Mouse (Mus musculus) neural tube, postnatal 0 days (tissue): ENCODE results near the gene Hbb-bh1. TPM values are rescaled to one million over a fixed set of nuclear protein-coding genes. Genes with fewer than 3 reads are reported as not detected.

ENCODE experiments used
- polyA plus RNA-seq: library from polyadenylated mRNA; unstranded; fragments of >200 nt; fragmentation: Nextera tagmentation; extraction: Ambion mirVana; gene quantifications from 2 replicates; pipeline ENCODE4 v1.2.1, GENCODE M21; 2015

Gene Hbb-bh1
- polyA plus RNA-seq: not detected in 2 replicates

DNA sequence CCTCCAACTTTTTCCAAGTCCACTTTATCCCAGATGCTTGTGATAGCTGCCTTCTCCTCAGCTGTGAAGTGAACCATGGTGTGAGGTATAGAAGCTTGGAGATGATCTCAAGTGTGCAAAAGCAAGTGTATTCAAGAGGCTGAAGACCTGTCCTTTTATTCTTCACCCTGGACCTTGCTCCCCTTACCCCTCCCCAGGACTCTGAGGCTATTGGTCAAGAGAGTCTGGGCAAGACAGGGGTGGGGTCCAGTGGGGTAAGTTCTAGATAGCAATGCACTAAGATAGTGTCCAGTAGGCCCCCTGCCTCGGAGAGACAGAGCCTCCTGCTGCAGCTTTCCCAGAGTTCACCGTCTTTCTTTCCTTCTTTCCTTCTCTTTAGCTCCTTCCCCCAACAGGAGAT lies at the start of gene Hbb-bh1:
TSS of gene Hbb-bh1 (minus strand) at position 131 of the 400 bp plus-strand sequence.

DNA sequence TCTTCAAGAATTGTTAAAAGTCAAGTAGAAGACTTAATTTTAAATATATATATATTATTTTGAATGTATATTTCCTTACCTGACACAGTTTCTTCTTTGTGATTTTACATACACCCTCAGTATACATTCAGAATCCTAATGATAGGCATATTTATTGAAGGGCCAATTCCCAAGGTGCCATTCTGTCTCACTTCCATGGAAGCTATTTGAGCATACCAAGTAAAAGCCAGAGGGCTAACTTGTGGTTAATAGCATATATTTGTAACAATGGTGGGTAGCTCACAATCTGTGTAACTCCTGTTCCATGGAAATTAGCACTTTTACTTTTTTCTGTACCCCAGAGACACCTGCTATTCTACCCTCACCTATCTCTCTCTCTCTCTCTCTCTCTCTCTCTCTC lies 43.2 kb upstream of the Hbb-bh1 start, which contains the start of gene Olfr66:
TSS of gene Olfr66 (minus strand) at position 101 of the 400 bp plus-strand sequence.

DNA sequence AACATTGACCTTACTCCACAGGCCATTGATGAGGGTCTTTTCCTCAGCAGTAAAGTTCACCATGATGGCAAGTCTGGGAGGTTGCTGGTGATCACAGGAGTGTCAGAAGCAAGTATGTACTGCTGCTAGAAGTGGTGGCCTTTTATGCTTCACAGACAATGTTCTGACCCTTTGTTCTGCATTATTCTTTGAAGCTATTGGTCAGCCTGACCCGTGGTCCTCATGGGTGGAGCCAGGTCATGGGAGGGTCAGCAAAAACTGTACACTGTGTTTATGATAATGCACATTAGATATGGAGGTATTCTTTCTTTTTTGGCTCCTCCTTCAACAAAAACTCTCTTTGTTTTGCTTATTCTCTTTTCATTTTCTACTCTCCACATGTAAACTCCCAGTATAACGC lies 10.1 kb upstream of the Hbb-bh1 start, which contains the start of gene Hbb-y:
TSS of gene Hbb-y (minus strand) at position 127 of the 400 bp plus-strand sequence.

DNA sequence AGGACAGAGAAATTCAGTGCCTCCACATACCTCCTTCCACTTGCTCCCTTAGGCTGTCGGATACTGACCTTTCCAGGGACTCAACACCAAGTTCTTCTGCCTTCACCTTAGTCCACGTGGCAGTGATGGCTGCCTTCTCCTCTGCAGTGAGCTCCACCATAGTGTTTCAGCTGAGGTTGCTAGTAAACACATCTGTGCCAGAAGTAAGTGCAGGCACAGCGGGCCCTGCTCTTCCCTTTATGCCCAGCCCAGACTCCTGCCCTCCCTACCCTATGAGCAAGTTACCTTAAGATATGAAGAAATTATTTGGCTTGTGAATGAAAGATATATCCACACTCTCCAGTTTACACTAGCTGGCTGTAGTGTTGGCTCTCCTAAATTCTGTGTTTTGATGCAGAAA lies 2.7 kb downstream of the Hbb-bh1 start, which contains the start of gene Hbb-bh2:
TSS of gene Hbb-bh2 (minus strand) at position 253 of the 400 bp plus-strand sequence.

DNA sequence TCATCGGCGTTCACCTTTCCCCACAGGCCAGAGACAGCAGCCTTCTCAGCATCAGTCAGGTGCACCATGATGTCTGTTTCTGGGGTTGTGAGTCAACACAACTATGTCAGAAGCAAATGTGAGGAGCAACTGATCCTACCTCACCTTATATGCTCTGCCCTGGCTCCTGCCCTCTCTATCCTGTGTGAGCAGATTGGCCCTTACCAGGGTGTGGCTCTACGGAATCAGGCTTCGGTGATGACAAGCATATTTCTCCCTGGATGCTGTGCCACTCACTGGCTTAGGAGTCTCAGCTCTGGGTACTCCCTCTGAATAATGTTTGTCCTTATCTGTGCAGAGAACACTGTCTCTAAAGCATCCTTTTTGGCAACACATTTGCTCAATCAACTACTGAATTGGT lies 15.2 kb downstream of the Hbb-bh1 start, which contains the start of gene Hbb-bs:
TSS of gene Hbb-bs (minus strand) at position 289 of the 400 bp plus-strand sequence.

DNA sequence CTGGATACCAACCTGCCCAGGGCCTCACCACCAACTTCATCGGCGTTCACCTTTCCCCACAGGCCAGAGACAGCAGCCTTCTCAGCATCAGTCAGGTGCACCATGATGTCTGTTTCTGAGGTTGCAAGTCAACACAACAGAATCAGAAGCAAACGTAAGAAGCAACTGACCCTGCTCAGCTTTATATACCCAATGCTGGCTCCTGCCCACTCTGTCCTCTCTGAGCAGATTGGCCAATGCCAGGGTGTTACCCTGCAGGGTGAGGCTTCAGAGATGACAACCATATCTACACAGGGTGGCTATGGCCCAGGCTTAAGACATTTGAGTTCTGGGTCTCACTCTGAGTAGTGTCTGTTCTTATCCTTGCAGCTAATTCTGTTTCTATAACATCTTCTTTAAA lies 29.2 kb downstream of the Hbb-bh1 start, which contains the start of gene Hbb-bt:
TSS of gene Hbb-bt (minus strand) at position 231 of the 400 bp plus-strand sequence.

DNA sequence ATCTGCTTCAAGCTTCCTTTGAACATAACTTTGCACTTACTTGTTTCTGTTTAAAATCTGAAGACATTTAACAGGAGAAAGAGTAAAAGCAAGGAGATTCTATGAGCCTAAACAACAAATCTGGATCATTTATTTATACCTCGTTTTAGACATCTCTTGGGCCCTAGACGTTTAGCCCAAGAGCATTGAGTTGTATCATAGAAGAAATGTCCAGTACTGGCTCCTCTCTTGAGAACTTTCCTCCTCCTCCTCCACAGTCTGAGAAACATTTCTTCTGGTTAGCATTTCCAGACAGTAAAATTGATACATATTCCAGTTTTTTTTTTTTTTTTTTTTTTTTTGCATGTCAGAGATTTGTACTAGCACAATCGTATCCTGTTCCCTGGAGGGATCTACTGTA lies 51.2 kb downstream of the Hbb-bh1 start, which contains the start of gene Olfr67:
TSS of gene Olfr67 (minus strand) at position 101 of the 400 bp plus-strand sequence.

Other genes starting within 250 kb of the Hbb-bh1 start
- gene Olfr619, start 242.6 kb downstream of the Hbb-bh1 start, polyA plus RNA-seq: not detected in 2 replicates
- not detected in 2 replicates for gene Olfr620, start 230.6 kb downstream of the Hbb-bh1 start, polyA plus RNA-seq
- not detected in 2 replicates for gene Olfr622, start 200.5 kb downstream of the Hbb-bh1 start, polyA plus RNA-seq
- gene Olfr623, start 179.5 kb downstream of the Hbb-bh1 start, polyA plus RNA-seq: not detected in 2 replicates
- gene Olfr624, start 172.0 kb downstream of the Hbb-bh1 start, polyA plus RNA-seq: 0.04 TPM in 2 replicates
- gene Olfr625-ps1, start 160.4 kb downstream of the Hbb-bh1 start, polyA plus RNA-seq: not detected in 2 replicates
- gene Olfr243, start 128.5 kb downstream of the Hbb-bh1 start, polyA plus RNA-seq: not detected in 2 replicates
- gene Olfr628, start 112.8 kb downstream of the Hbb-bh1 start, polyA plus RNA-seq: not detected in 2 replicates
- not detected in 2 replicates for gene Olfr629, start 98.2 kb downstream of the Hbb-bh1 start, polyA plus RNA-seq
- gene Olfr630, start 85.8 kb downstream of the Hbb-bh1 start, polyA plus RNA-seq: not detected in 2 replicates
- not detected in 2 replicates for gene Olfr69, start 71.6 kb downstream of the Hbb-bh1 start, polyA plus RNA-seq
- gene Olfr68, start 63.5 kb downstream of the Hbb-bh1 start, polyA plus RNA-seq: not detected in 2 replicates
- gene Olfr67, start 51.3 kb downstream of the Hbb-bh1 start, polyA plus RNA-seq: not detected in 2 replicates
- 239 and 288 TPM in 2 replicates for gene Hbb-bt, start 29.2 kb downstream of the Hbb-bh1 start, polyA plus RNA-seq
- gene Hbb-bs, start 15.1 kb downstream of the Hbb-bh1 start, polyA plus RNA-seq: 1,091 and 1,331 TPM in 2 replicates
- gene Hbb-bh2, start 2.6 kb downstream of the Hbb-bh1 start, polyA plus RNA-seq: not detected in 2 replicates
- gene Hbb-y, start 10.1 kb upstream of the Hbb-bh1 start, polyA plus RNA-seq: 0.77 TPM in 1 of 2 replicates, not detected in the other
- gene Olfr66, start 43.1 kb upstream of the Hbb-bh1 start, polyA plus RNA-seq: not detected in 2 replicates
- not detected in 2 replicates for gene Olfr64, start 51.3 kb upstream of the Hbb-bh1 start, polyA plus RNA-seq
- not detected in 2 replicates for gene Olfr65, start 60.3 kb upstream of the Hbb-bh1 start, polyA plus RNA-seq
- not detected in 2 replicates for gene Olfr631, start 85.7 kb upstream of the Hbb-bh1 start, polyA plus RNA-seq
- gene Olfr632, start 91.2 kb upstream of the Hbb-bh1 start, polyA plus RNA-seq: not detected in 2 replicates
- gene Olfr633, start 101.3 kb upstream of the Hbb-bh1 start, polyA plus RNA-seq: not detected in 2 replicates
- not detected in 2 replicates for gene Olfr635, start 128.0 kb upstream of the Hbb-bh1 start, polyA plus RNA-seq
- gene Olfr638, start 155.6 kb upstream of the Hbb-bh1 start, polyA plus RNA-seq: not detected in 2 replicates
- gene Olfr639, start 174.1 kb upstream of the Hbb-bh1 start, polyA plus RNA-seq: 0.04 TPM in 1 of 2 replicates, not detected in the other
- not detected in 2 replicates for gene Olfr640, start 182.4 kb upstream of the Hbb-bh1 start, polyA plus RNA-seq
- gene Olfr641, start 192.3 kb upstream of the Hbb-bh1 start, polyA plus RNA-seq: not detected in 2 replicates
- gene Olfr642, start 209.5 kb upstream of the Hbb-bh1 start, polyA plus RNA-seq: not detected in 2 replicates
- gene 4930516K23Rik, start 218.3 kb upstream of the Hbb-bh1 start, polyA plus RNA-seq: not detected in 2 replicates
- gene Olfr644, start 228.7 kb upstream of the Hbb-bh1 start, polyA plus RNA-seq: not detected in 2 replicates
- not detected in 2 replicates for gene Olfr645, start 242.3 kb upstream of the Hbb-bh1 start, polyA plus RNA-seq